Mouse (Mus musculus): ENCODE data around the gene Galntl6. TPM values are rescaled to one million over a fixed set of nuclear protein-coding genes. Genes with fewer than 3 reads are reported as not detected.
"Not testable (repeated sequence)": the region's sequence is repeated elsewhere in the genome, so short reads cannot be mapped to it uniquely, and the experiment has no call there.

The Galntl6 gene
- polyA plus RNA-seq, 1 experiment from 2014 or later: 17.5 TPM

DNA sequence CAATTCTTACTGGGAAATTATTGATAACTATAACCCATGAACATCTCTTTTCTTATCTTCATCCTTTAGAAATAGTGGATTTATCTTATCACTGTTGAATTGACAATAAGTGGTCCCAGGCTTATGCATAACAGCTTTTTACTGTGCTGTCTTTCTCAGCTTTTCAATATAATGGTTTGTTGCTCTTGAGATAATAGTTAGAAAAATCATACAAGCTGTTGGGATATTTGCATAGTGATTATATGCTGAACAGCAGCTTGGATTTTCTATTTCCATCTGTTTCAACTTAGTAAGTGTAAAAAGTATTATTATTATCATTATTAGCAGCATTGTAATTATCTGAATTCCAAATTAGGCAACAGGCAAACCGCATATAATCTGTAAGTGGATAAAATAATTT is 337.1 kb downstream of the Galntl6 start:
- Histone ChIP-seq H3K36me3 (no peaks in the 10 kb centered on the region), H3K27ac (replicated peaks) (no peak overlapping the region), H3K4me2 (no peak overlapping the region), H3K4me3 (no peak overlapping the region), H3K9ac (no peak overlapping the region), H3K4me1 (replicated peaks) (no peaks in the 10 kb centered on the region), H3K27me3 (no peaks in the 10 kb centered on the region), H3K9me3 (no peaks in the 10 kb centered on the region)
- no peak for ATAC-seq (ENCODE audit: low FRiP score, low read depth)
- 79% methylated on average over 1 of the region's 1 CpGs for WGBS

DNA sequence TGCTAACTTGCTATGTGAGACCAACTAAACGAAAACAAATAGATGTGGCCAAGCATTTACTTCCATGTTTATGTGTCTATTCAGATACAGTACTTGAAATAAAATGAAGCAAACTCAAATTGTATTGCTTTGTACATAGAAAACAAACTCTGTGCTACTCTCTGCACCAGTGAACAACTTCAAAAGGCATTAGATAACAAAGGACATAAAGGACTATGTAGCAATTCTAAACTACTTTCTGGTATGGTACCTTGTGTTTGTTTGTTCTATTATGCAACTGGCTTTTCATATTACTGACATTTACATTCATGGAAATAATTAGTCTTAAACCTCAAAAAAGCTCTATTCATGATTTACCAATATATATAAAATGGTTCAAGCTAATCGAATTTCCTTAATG is 344.4 kb downstream of the Galntl6 start:
- H3K27me3 ChIP-seq: no peaks in the 10 kb centered on the region
- no peak for ATAC-seq (ENCODE audit: low FRiP score, low read depth)
- WGBS: 66% methylated on average over 2 of the region's 2 CpGs

DNA sequence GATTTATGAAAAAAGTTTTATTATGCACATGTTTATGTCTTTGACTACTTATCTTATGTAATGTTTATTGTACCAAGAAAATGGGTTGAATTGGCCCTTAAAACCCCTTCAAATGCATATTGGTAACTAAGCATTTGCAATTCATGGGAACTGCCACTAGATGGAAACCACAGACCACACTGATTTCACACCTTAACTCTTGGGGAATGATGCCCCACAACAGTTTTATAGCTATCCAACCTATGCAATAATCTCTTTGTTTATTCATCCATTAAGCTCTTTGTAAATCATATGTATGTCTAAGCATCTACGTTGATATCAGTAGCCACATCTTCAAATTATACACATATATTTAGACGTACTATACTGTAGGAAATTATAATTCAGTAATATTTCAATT is 346.3 kb downstream of the Galntl6 start:
- Histone ChIP-seq H3K4me3 (no peak overlapping the region), H3K4me2 (no peak overlapping the region), H3K9ac (no peak overlapping the region), H3K9me3 (no peaks in the 10 kb centered on the region), H3K4me1 (replicated peaks) (no peaks in the 10 kb centered on the region), H3K27me3 (no peaks in the 10 kb centered on the region), H3K36me3 (no peaks in the 10 kb centered on the region), H3K27ac (replicated peaks) (no peak overlapping the region)
- WGBS: 52% methylated on average over 2 of the region's 2 CpGs
- no peak for ATAC-seq (ENCODE audit: low FRiP score, low read depth)

More for the DNA sequence above, 344.4 kb downstream of the Galntl6 start:
- no peak overlapping the region for H3K9ac ChIP-seq
- H3K36me3 ChIP-seq: no peaks in the 10 kb centered on the region
- H3K27ac ChIP-seq (replicated peaks): no peak overlapping the region
- H3K4me2 ChIP-seq: no peak overlapping the region
- no peak overlapping the region for H3K4me3 ChIP-seq
- no peaks in the 10 kb centered on the region for H3K9me3 ChIP-seq
- H3K4me1 ChIP-seq (replicated peaks): no peaks in the 10 kb centered on the region

DNA sequence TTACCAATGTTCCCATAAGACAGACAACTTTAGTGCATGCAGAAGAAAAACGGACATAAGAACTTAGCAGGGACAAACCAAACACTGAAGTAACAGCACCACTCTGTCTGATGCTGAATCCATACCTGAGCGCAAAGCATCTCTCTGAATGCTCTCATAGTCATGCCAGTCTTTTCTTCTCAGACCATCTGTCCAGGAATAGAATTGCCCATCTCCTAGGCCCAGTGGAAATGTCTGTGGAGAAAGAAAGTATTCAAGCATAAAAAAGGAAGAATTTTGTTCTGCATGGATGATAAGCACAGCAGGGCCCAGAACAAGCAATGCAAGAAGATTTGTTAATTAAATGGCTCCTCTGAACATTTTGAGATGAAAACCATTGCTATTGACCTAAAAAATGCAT is 376.7 kb downstream of the Galntl6 start:
- H3K4me1 ChIP-seq (replicated peaks): no peaks in the 10 kb centered on the region
- 83% methylated on average over 2 of the region's 2 CpGs for WGBS
- no peaks in the 10 kb centered on the region for H3K9me3 ChIP-seq
- H3K27ac ChIP-seq (replicated peaks): no peak overlapping the region
- no peak for ATAC-seq (ENCODE audit: low FRiP score, low read depth)
- H3K36me3 ChIP-seq: no peaks in the 10 kb centered on the region
- no peak overlapping the region for H3K4me2 ChIP-seq
- H3K4me3 ChIP-seq: no peak overlapping the region
- no peak overlapping the region for H3K9ac ChIP-seq
- no peaks in the 10 kb centered on the region for H3K27me3 ChIP-seq

DNA sequence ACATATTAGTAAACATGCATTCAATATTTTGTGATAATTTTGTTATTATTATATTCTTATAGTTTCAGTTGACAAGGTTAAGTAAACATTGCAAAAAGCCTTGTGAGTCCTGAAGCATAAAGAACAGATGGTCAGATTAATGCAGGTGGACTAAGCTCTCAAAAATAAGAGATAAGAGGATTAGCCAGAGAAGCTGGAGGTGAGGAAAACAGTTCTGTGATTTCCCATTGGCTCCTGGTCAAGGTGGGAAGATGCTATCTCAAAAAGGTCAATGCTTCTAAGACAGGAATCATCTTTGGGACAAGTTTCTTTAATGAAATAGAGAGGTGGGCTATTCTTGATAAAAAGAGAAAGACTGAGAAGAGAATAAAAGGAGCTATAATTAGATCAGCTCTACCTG is 377.8 kb downstream of the Galntl6 start:
- no peak overlapping the region for H3K4me2 ChIP-seq
- H3K4me1 ChIP-seq (replicated peaks): no peaks in the 10 kb centered on the region
- H3K27me3 ChIP-seq: no peaks in the 10 kb centered on the region
- no peaks in the 10 kb centered on the region for H3K36me3 ChIP-seq
- no peaks in the 10 kb centered on the region for H3K9me3 ChIP-seq
- no peak overlapping the region for H3K4me3 ChIP-seq
- no peak overlapping the region for H3K9ac ChIP-seq
- no peak for ATAC-seq (ENCODE audit: low FRiP score, low read depth)
- H3K27ac ChIP-seq (replicated peaks): no peak overlapping the region

DNA sequence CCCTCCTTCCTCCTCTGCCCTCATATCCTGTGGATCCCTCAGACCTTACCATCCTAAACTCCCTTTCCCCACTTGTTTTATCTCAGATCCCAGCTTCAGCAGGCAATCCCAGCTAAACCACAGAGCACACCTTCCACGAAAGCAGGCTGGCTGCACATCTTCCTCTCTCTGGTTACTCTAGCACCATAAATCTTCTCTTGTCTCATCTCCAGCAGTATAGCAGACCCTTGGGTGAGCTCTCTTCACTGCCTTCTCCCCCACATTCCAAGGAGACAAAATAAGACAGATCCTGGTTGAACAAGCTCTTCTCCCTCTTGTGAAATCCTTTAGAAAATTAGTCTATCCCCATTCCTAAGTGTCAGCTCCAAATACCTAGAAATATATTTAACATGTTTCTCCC is 389.0 kb downstream of the Galntl6 start:
- no peak for ATAC-seq (ENCODE audit: low FRiP score, low read depth)
- 47% methylated on average over 1 of the region's 1 CpGs for WGBS
- Histone ChIP-seq H3K9ac (no peak overlapping the region), H3K4me1 (replicated peaks) (no peaks in the 10 kb centered on the region), H3K36me3 (no peaks in the 10 kb centered on the region), H3K27ac (replicated peaks) (no peak overlapping the region), H3K4me2 (no peak overlapping the region), H3K4me3 (no peak overlapping the region), H3K9me3 (no peaks in the 10 kb centered on the region), H3K27me3 (no peaks in the 10 kb centered on the region)

DNA sequence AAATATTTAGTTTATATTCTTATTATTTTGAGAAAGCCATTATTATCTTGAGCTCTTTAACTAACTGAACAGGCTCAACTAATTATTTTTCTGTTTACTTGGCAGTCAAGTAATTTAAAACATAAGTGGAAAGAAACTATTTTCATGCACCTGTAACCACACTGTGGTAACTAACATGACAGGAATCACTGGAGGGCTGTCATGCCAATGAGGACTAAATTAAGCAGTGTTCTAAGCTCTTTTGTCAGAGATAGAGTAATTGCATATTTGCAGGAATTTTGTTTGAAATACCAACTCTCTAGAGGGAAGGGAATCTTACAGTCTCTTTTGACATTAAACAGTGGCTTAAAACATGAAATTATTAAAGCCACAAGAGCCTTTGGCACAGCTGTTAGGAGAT is 390.5 kb downstream of the Galntl6 start:
- no peak overlapping the region for H3K4me2 ChIP-seq
- no peak overlapping the region for H3K9ac ChIP-seq
- no peak overlapping the region for H3K4me3 ChIP-seq
- H3K27ac ChIP-seq (replicated peaks): no peak overlapping the region
- no peaks in the 10 kb centered on the region for H3K4me1 ChIP-seq (replicated peaks)
- no peaks in the 10 kb centered on the region for H3K36me3 ChIP-seq
- no peak for ATAC-seq (ENCODE audit: low FRiP score, low read depth)
- H3K9me3 ChIP-seq: no peaks in the 10 kb centered on the region
- no peaks in the 10 kb centered on the region for H3K27me3 ChIP-seq

DNA sequence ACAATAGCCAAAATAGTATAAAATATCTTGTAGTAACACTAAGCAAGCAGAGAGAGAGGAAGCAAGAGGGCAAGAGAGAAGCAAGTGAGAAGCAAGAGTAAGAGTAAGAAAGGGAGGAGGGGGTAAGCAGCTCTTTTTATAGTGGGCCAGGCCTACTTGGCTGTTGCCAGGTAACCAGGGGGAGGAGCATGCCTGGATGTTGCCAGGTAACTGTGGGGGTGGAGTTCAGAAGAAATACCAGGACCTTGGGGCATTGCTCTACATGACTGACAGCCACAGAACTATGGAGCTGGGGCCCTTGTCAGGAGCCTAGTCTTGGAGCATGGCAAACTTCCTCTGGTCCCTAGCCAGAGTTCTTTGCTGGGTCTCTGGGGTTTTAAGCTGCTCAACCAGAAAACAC is 401.9 kb downstream of the Galntl6 start:
- H3K9me3 ChIP-seq: no peaks in the 10 kb centered on the region
- no peak for ATAC-seq (ENCODE audit: low FRiP score, low read depth)

DNA sequence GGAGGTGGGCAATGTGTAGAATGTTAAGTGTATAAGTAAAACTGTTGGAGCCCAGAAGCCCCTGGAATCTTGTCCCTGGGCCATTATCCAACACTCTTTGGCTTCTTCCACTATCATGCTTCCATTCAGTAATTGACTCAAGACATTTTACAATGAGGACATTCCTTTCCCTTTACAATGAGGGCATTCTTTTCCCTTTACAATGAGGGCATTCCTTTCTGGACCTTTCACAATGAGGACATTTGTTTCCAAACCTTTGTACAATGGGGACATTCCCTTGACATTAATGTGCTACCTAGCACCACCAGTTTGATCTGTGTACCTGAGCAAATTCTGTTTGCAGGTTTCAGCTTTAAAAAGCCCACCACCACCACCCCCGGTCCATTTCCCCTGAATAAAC is 403.4 kb downstream of the Galntl6 start:
- Histone ChIP-seq H3K36me3 (no peaks in the 10 kb centered on the region), H3K27me3 (no peaks in the 10 kb centered on the region), H3K4me2 (no peak overlapping the region), H3K4me1 (replicated peaks) (no peaks in the 10 kb centered on the region), H3K27ac (replicated peaks) (no peak overlapping the region), H3K4me3 (no peak overlapping the region), H3K9ac (no peak overlapping the region), H3K9me3 (no peaks in the 10 kb centered on the region)
- WGBS: 44% methylated on average over 1 of the region's 1 CpGs
- ATAC-seq (ENCODE audit: low FRiP score, low read depth): no peak

More for the DNA sequence above, 401.9 kb downstream of the Galntl6 start:
- H3K27me3 ChIP-seq: no peaks in the 10 kb centered on the region
- no peak overlapping the region for H3K4me2 ChIP-seq
- H3K4me3 ChIP-seq: no peak overlapping the region
- H3K9ac ChIP-seq: no peak overlapping the region
- no peaks in the 10 kb centered on the region for H3K36me3 ChIP-seq
- no peaks in the 10 kb centered on the region for H3K4me1 ChIP-seq (replicated peaks)
- H3K27ac ChIP-seq (replicated peaks): no peak overlapping the region

DNA sequence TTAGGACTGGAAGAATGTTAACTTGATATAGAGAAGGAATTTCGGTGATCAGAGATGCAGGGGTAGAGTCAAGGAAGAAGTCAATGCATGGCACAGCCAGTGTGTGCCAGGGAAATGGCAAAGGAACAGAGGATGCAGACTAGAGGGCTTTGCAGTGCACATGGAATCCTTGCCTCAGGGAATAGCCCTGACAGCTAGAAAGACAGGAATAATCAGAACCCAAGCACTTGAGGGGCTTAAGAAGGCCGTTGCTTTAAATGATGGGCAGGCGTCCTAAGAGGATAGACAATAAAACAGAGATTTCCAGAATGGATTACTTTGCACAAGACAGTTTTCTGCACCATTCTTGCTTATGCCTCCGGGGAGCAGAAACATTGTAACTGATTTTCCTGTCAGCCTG is 425.3 kb downstream of the Galntl6 start:
- Histone ChIP-seq H3K27me3 (no peaks in the 10 kb centered on the region), H3K27ac (replicated peaks) (no peak overlapping the region), H3K4me2 (no peak overlapping the region), H3K9me3 (no peaks in the 10 kb centered on the region), H3K36me3 (no peaks in the 10 kb centered on the region), H3K4me1 (replicated peaks) (no peaks in the 10 kb centered on the region), H3K4me3 (no peak overlapping the region), H3K9ac (no peak overlapping the region)
- WGBS: 68% methylated on average over 4 of the region's 4 CpGs
- ATAC-seq (ENCODE audit: low FRiP score, low read depth): no peak

DNA sequence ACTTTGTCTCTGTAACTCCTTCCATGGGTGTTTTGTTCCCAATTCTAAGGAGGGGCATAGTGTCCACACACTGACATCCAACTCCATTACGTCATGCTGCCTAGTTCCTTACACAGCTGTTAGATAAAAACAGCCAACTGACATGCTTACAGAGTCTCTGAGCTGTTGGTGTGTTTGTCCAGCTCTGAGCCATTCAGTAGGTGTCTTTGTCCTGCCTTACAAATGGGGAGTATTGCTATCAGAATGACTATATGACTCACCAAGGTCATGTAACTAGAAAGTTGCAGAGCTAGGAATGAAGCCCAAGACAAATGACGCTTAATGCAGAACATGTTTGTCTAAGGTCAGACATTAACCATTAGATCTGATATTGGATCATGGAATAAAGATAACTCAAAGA is 449.1 kb downstream of the Galntl6 start:
- H3K4me3 ChIP-seq; H3K9me3 ChIP-seq; H3K4me1 ChIP-seq (replicated peaks); H3K27me3 ChIP-seq; H3K36me3 ChIP-seq; H3K27ac ChIP-seq (replicated peaks); H3K9ac ChIP-seq; ATAC-seq (ENCODE audit: low FRiP score, low read depth); H3K4me2 ChIP-seq: not testable (repeated sequence)
- WGBS: 93% methylated on average over 2 of the region's 2 CpGs

DNA sequence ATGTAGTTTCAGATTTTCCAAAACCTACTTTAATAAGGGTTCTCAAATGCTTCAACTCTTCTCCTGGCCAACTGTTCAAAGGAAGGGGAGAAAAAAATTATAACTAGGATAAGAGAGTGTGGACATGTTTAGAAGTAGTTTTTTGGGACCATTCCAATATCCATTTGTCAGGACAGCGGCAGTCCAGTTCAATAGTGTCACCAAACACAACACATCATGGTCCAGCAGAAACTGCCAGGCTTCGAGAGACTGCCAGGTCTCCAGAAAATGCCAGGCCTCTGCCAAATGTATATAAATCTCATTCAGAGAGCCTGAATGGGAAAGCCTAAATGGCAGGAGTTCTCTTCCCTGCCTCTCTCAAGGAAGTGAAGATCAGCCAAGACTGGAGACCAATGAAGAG is 469.7 kb downstream of the Galntl6 start:
- 82% methylated on average over 2 of the region's 2 CpGs for WGBS
- H3K4me3 ChIP-seq: no peak overlapping the region
- no peak overlapping the region for H3K27ac ChIP-seq (replicated peaks)
- no peak for ATAC-seq (ENCODE audit: low FRiP score, low read depth)
- H3K9ac ChIP-seq: no peak overlapping the region
- H3K36me3 ChIP-seq: no peaks in the 10 kb centered on the region
- H3K27me3 ChIP-seq: no peaks in the 10 kb centered on the region
- no peaks in the 10 kb centered on the region for H3K4me1 ChIP-seq (replicated peaks)
- H3K9me3 ChIP-seq: no peaks in the 10 kb centered on the region
- H3K4me2 ChIP-seq: no peak overlapping the region

DNA sequence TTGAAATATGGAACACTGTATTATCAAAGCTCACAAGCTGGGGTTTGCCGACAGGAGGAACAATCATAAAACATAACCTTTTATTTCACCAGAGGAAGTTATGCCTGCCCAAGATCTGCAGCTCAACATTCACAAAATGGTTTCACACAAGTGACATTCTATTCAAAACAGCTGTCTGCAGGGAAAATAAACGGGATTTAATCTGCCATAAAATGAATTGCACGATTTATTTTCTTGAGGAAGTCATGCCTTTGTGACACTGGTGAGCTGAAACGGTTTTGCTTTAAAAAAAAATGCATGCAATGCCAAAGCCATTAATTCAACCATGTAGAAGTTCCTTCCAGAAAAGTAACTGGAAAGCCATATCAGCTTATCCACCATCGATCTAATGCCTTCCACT is 494.0 kb downstream of the Galntl6 start:
- no peak overlapping the region for H3K4me3 ChIP-seq
- WGBS: 59% methylated on average over 5 of the region's 5 CpGs

More for the DNA sequence above, 494.0 kb downstream of the Galntl6 start:
- Histone ChIP-seq H3K4me1 (replicated peaks) (no peaks in the 10 kb centered on the region), H3K9ac (no peak overlapping the region), H3K27ac (replicated peaks) (no peak overlapping the region), H3K9me3 (no peaks in the 10 kb centered on the region), H3K36me3 (no peaks in the 10 kb centered on the region), H3K27me3 (no peaks in the 10 kb centered on the region), H3K4me2 (no peak overlapping the region)
- no peak for ATAC-seq (ENCODE audit: low FRiP score, low read depth)
